Mouse (Mus musculus): ENCODE results near the gene Dnajc25.

- TF ChIP-seq EP300 (IDR thresholded peaks at IDR 0.05; ENCODE audit: insufficient read depth, low read depth, low read length) (no peak), CTCF (IDR thresholded peaks at IDR 0.05) (no peak)
These were observed 20.3 kb downstream of the Dnajc25 start for GRCm38 (mm10) chr4:59015181-59015580.

Data from heart, adult 2 months (tissue).